Mouse (Mus musculus) small intestine, adult 2 months (tissue): Measurements from ENCODE around the gene Map3k11.

Source experiments
- CTCF ChIP-seq: fragments of 200-500 bp; IDR thresholded peaks from 2 replicates; pipeline ENCODE4 v1.5.1; 2012; ENCODE audit warnings: low read depth, mild to moderate bottlenecking, control low read depth, inconsistent platforms, low read length, moderate library complexity, mixed read lengths; ENCODE audit not compliant: insufficient replicate concordance, insufficient read length; ENCODE audit errors: extremely low read depth
- POLR2A ChIP-seq: fragments of 200-500 bp; IDR thresholded peaks from 2 replicates; pipeline ENCODE4 v1.6.1; 2012; ENCODE audit warnings: low read depth, mild to moderate bottlenecking, control low read depth, inconsistent platforms, low read length, moderate library complexity

- no peak for TF ChIP-seq CTCF
- no peak for TF ChIP-seq POLR2A
Observed at GRCm38 (mm10) chr19:5641641-5642040, 46.9 kb upstream of the Map3k11 start.
